Mouse (Mus musculus) lung, embryonic 14.5 days (tissue): ENCODE results near the gene Ccdc190. TPM values are rescaled to one million over a fixed set of nuclear protein-coding genes. Genes with fewer than 3 reads are reported as not detected.

Experiments used
- ATAC-seq: fragments of 200-750 bp; cut with Nextera tagmentation; 2 replicates; pipeline ENCODE4 v1.8.0; 2017; ENCODE audit warnings: mild to moderate bottlenecking, moderate TSS enrichment, moderate library complexity; ENCODE audit not compliant: insufficient read depth
- DNase-seq: peaks from one replicate; pipeline ENCODE4 v3.0.0-alpha.2; 2015
- H3K27ac ChIP-seq: fragments of 300-500 bp; sonication (generic); 2 replicates; pipeline ENCODE4 v1.5.1; 2014; ENCODE audit warnings: low read depth, mild to moderate bottlenecking, moderate library complexity
- H3K27me3 ChIP-seq: fragments of 300-500 bp; sonication (generic); 2 replicates; pipeline ENCODE4 v1.6.1; 2014; ENCODE audit warnings: low read length, control low read depth; ENCODE audit not compliant: insufficient read depth
- H3K36me3 ChIP-seq: fragments of 300-500 bp; sonication (generic); 2 replicates; pipeline ENCODE4 v1.6.1; 2014; ENCODE audit warnings: control low read depth; ENCODE audit not compliant: insufficient read depth
- H3K4me1 ChIP-seq: fragments of 300-500 bp; sonication (generic); 2 replicates; pipeline ENCODE4 v1.6.1; 2014; ENCODE audit warnings: antibody characterized with exemption, control low read depth; ENCODE audit not compliant: insufficient read depth
- H3K4me2 ChIP-seq: fragments of 300-500 bp; sonication (generic); 2 replicates; pipeline ENCODE4 v1.6.1; 2014; ENCODE audit warnings: mild to moderate bottlenecking
- H3K4me3 ChIP-seq: fragments of 300-500 bp; sonication (generic); 2 replicates; pipeline ENCODE4 v1.5.1; 2014; ENCODE audit warnings: low read depth, low read length
- H3K9ac ChIP-seq: fragments of 300-500 bp; sonication (generic); 2 replicates; pipeline ENCODE4 v1.6.1; 2014
- H3K9me3 ChIP-seq: fragments of 300-500 bp; sonication (generic); 2 replicates; pipeline ENCODE4 v1.6.1; 2016; ENCODE audit warnings: low read depth, low read length, control low read depth
- CTCF ChIP-seq: IDR thresholded peaks from 2 replicates; pipeline ENCODE4 v1.5.1; 2016; ENCODE audit warnings: antibody characterized with exemption, low read depth
- WGBS: fragments of 180-500 bp; shearing (Covaris S2); extraction: QIAGEN DNeasy Blood & Tissue Kit; methylation state at CpG from one replicate; pipeline ENCODE4 v1.1.7; 2014; 5-methylcytosine and 5-hydroxymethylcytosine counted together
- polyA plus RNA-seq: library from polyadenylated mRNA; unstranded; fragments of >200 nt; fragmentation: Nextera tagmentation; extraction: Ambion mirVana; gene quantifications from 2 replicates; pipeline ENCODE4 v1.2.1, GENCODE M21; 2014

Gene Ccdc190
- polyA plus RNA-seq, 1 experiment from 2014 or later, result 0.20 TPM

- no peak for TF ChIP-seq CTCF
- Histone ChIP-seq H3K4me3 (no peak overlapping the region), H3K27me3 (no peaks in the 10 kb centered on the region), H3K9ac (no peak overlapping the region), H3K9me3 (no peaks in the 10 kb centered on the region), H3K36me3 (peaks cover 19% of the 10 kb centered on the region; the same call in 1 of the 2 replicates), H3K4me2 (no peak overlapping the region), H3K27ac (no peak overlapping the region), H3K4me1 (no peaks in the 10 kb centered on the region)
- DNase-seq, result peak; percentile 42
- no peak for ATAC-seq
- 49% methylated on average over 7 of the region's 7 CpGs for WGBS
Measured at GRCm38 (mm10) chr1:169948866-169949265, 20.4 kb downstream of the Ccdc190 start.

- no peak overlapping the region for H3K4me2 ChIP-seq
Measured at GRCm38 (mm10) chr1:169949981-169950380, 21.5 kb downstream of the Ccdc190 start.

GRCm38 (mm10) chr1:169950651-169951050, 22.2 kb downstream of the Ccdc190 start:
- no peak for ATAC-seq
- Histone ChIP-seq H3K36me3 (peaks cover 32% of the 10 kb centered on the region), H3K27me3 (no peaks in the 10 kb centered on the region), H3K4me1 (no peaks in the 10 kb centered on the region), H3K27ac (no peak overlapping the region), H3K4me2 (no peak overlapping the region), H3K4me3 (no peak overlapping the region), H3K9me3 (no peaks in the 10 kb centered on the region), H3K9ac (no peak overlapping the region)
- peak; percentile 27 for DNase-seq
- TF ChIP-seq CTCF, result peak; percentile 51
- 88% methylated on average over 4 of the region's 4 CpGs for WGBS

More at GRCm38 (mm10) chr1:169949981-169950380, 21.5 kb downstream of the Ccdc190 start:
- ATAC-seq (no peak), DNase-seq (no peak)
- H3K9ac ChIP-seq, result no peak overlapping the region
- no peaks in the 10 kb centered on the region for H3K4me1 ChIP-seq
- WGBS, result 53% methylated on average over 7 of the region's 7 CpGs
- no peaks in the 10 kb centered on the region for H3K27me3 ChIP-seq
- no peaks in the 10 kb centered on the region for H3K9me3 ChIP-seq
- H3K36me3 ChIP-seq, result peaks cover 28% of the 10 kb centered on the region
- TF ChIP-seq CTCF, result no peak
- H3K4me3 ChIP-seq, result no peak overlapping the region
- no peak overlapping the region for H3K27ac ChIP-seq

GRCm38 (mm10) chr1:169951561-169951960, 23.1 kb downstream of the Ccdc190 start:
- Histone ChIP-seq H3K36me3 (peaks cover 41% of the 10 kb centered on the region), H3K9ac (no peak overlapping the region), H3K27ac (no peak overlapping the region), H3K4me1 (no peaks in the 10 kb centered on the region), H3K27me3 (no peaks in the 10 kb centered on the region), H3K4me2 (no peak overlapping the region), H3K4me3 (no peak overlapping the region), H3K9me3 (no peaks in the 10 kb centered on the region)
- WGBS, result 89% methylated on average over 6 of the region's 6 CpGs
- TF ChIP-seq CTCF, result no peak
- DNase-seq, result no peak
- ATAC-seq, result no peak

- no peak for TF ChIP-seq CTCF
- no peaks in the 10 kb centered on the region for H3K9me3 ChIP-seq
- no peak overlapping the region for H3K27ac ChIP-seq
- no peak overlapping the region for H3K9ac ChIP-seq
- whole genome bisulfite sequencing, result 94% methylated on average over 10 of the region's 10 CpGs
- H3K36me3 ChIP-seq, result peaks cover 48% of the 10 kb centered on the region
- no peak for ATAC-seq
- no peaks in the 10 kb centered on the region for H3K27me3 ChIP-seq
- H3K4me3 ChIP-seq, result no peak overlapping the region
- no peak for DNase-seq
- H3K4me1 ChIP-seq, result no peaks in the 10 kb centered on the region
- no peak overlapping the region for H3K4me2 ChIP-seq
Measured at GRCm38 (mm10) chr1:169952636-169953035, 24.2 kb downstream of the Ccdc190 start.

- H3K4me2 ChIP-seq, result no peak overlapping the region
- peaks cover 50% of the 10 kb centered on the region for H3K36me3 ChIP-seq
- no peaks in the 10 kb centered on the region for H3K9me3 ChIP-seq
- WGBS, result 97% methylated on average over 10 of the region's 10 CpGs
- no peaks in the 10 kb centered on the region for H3K4me1 ChIP-seq
- H3K27ac ChIP-seq, result no peak overlapping the region
- no peak for TF ChIP-seq CTCF
- no peak overlapping the region for H3K4me3 ChIP-seq
- ATAC-seq, result no peak
- H3K9ac ChIP-seq, result no peak overlapping the region
- DNase-seq, result no peak
- H3K27me3 ChIP-seq, result no peaks in the 10 kb centered on the region
Measured at GRCm38 (mm10) chr1:169953106-169953505, 24.7 kb downstream of the Ccdc190 start.

- peak; percentile 100 for ATAC-seq
- under 1% methylated on average over 48 of the region's 48 CpGs for WGBS
Measured at GRCm38 (mm10) chr1:169968792-169969515, 40.5 kb downstream of the Ccdc190 start, which contains the start of gene Hsd17b7. Hsd17b7 (minus strand) TSS chr1:169969241.

More at GRCm38 (mm10) chr1:169968792-169969515, 40.5 kb downstream of the Ccdc190 start, which contains the start of gene Hsd17b7:
- Histone ChIP-seq H3K27ac (peak within 1 kb of the TSS; percentile 92), H3K9ac (peak within 1 kb of the TSS; percentile 64), H3K4me1 (peaks cover 4% of the 10 kb centered on the region; the same call in 1 of the 2 replicates), H3K4me2 (peak within 1 kb of the TSS; percentile 80), H3K27me3 (no peaks in the 10 kb centered on the region), H3K4me3 (peak within 1 kb of the TSS; percentile 64), H3K36me3 (peaks cover 19% of the 10 kb centered on the region), H3K9me3 (no peaks in the 10 kb centered on the region)
- peak; percentile 100 for DNase-seq
- no peak for TF ChIP-seq CTCF
